Mouse (Mus musculus) liver (tissue): Measurements from ENCODE around the gene Grik3.

Experiments
- DNase-seq: peaks from one replicate; pipeline ENCODE4 v3.0.0-alpha.2; 2020; ENCODE audit warnings: mixed read lengths

Gene Grik3

DNA sequence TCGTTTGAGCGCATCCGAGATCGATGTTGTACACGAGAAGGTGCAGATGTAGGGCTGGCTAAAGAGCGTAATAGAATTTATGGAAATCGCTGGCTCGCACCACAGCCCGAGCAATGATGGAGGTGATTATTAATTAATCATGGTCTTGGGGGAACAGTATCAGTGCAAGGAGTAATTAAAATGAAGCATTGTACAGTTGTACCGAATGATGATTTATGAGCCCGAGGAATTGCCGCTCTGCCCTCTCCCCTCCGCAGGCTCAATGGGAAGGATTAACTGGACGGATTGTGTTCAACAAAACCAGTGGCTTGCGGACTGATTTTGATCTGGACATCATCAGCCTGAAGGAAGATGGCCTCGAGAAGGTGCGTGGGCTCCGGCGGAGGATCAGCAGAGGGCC is 165.5 kb downstream of the Grik3 start:
- no peak for DNase-seq

DNA sequence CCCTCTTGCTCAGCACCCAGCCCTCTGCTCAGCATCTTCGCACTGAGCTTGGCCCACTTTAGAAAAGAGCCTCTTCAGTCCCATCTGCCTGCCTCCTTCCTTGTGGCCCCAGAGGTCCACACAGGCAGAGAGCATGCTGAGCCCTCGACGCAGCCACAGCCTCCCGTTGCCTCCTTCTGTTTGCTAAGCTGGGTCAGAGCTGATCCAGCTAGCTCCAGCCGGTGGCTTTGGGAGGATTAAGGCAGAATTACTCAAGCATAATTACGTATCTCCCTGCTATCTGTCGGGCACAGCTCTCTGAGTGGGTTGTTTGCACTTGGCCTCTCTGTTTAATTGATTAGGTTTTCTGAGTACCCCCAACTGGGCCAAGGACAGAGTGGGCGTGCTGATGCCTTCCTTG is 167.9 kb downstream of the Grik3 start:
- no peak for DNase-seq

DNA sequence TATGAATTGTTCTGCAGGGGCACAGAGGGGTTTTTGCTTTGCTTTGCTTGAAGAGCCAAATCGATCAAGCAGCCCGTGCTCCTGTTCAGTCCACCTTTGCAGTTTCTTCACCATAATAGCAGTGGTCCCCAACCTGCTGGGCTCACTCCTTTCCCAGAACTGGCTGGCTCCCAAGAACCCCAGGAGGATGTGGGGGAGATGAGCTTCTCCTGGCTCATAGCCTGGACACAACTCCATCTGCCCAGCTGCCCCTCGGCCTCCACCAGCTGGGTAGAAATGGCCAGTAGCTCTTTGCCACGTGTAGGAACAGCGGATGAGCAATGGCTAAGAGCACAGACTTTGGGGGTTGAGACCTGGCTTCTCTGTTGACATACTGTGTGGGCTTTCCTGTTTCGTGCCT is 171.5 kb downstream of the Grik3 start:
- no peak for DNase-seq

DNA sequence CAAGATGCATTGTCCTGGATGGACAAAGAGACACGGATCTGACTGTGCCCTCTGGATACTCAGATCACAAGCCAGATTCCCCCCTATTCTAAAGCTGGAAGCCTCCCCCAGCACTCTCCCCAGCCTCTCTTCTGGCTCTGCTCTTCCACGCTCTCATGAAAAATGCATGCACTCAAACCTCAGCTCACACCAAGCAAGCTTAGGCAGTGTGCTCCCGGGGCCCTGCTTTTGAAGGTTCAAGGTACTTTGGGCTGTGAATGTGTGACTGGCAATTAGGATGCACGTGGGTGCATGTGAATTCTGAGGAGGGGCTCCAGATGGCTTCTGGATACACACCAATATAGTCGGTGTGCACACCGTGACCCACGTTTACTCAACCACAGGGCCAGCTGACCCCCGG is 172.8 kb downstream of the Grik3 start:
- no peak for DNase-seq

DNA sequence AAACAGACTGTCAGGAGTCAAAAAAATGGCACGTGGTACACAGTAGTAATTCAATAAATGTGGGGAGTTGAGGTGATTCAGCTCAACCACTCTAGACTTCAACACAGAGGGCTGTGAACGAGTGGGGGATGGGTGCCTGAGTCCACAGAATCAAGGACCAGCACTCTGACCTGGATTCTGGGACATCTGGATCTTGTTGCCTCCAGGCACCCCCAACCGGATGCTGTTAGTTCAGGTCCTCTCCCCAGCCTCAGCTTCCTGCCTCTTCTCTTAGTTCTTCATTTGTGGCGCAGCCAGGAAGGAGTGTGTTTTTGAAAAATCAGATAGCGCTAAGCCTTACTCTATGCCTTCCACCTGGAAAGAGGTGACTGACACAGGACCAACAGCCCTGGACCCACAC is 175.5 kb downstream of the Grik3 start:
- DNase-seq, result no peak

DNA sequence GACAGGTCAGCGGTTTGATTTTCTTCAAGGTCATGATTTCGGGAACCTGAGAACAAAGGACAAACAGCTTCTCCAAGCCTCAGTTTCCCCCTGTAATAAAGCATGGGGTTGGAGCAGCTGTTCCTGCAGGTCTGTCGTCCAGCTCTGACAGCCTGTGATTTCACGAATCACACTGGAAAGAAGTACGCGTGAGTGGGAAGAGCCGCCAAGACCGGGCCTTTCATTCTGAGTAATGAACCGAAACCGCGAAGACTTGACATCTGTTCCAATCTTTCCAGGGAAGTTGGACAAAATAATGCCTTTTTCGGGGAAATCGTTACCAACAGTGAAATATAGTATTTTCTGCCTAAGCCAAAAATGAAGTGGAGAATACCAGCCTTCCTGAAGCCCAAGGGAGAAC is 191.5 kb downstream of the Grik3 start:
- no peak for DNase-seq

DNA sequence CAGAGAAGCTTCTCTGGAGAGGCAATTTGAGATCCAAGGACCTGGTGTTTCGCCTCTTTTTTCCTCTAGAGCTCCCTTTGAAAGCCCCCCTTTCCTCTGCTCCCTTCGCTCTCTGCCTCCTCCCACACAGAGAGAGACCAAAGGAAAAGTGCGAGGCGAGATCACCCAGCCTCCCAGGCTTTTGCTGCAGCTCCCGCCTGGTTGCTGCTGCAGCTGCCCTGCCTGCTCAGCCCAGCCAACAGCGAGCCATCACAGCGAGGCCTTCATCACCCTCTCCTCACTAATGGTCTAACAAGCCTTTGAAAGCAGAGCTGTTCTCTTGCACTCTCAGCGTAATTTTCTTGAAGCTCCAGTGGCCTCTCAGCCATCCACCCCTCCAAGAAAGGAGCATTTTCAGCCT is 196.6 kb downstream of the Grik3 start:
- DNase-seq, result no peak

DNA sequence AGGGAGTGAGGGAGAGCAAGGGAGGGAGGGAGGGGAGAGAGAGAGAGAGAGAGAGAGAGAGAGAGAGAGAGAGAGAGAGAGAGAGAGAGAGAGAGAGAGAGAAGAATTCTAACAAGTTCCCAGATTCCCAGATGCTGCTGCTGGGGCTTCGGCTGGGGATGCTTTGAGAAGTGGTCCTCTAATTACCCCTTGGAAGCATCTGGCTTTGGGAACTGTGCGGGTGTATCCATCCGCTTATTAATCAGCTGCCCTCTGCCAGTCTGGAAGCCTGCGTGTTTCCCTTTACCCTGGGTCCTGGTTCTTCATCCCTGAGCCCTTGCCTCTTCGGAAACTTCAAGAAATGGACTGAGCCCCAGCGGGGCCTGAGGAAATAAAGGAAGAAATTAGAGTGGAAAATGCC is 204.9 kb downstream of the Grik3 start:
- no peak for DNase-seq

DNA sequence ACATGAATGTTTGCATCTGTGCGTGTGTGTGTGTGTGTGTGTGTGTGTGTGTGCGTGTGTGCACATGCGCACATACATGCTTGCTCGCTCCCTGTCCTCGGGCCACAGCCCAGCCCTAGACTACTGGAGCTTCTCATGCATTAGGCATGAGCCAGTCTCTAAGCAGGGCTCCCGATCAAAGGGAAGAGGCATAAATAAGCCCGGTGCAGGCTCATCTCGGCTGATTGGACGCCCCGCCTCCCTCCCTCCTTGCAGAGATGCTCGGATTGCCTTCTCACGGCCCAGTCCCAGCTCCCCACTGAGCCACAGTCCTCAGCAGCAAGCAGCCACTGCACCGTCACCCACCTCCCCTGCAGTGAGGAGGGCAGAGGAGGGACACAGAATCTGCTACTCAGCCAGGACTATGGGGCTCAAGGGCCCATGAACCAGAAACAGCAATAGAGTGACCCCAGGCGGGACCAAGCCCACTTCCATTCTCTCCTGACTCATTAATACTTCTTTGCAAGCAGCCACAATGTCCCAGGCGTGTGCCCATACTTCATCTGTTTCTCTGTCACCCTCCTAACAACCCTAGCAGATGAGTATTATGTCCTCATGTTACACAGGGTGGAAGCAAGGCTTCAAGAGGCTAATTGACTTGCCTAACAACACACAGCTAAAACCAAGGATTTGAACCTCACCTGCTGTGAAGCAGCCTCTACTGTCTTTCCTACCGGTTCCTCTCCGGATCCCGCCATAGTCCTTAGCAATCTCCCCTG is 205.9 kb downstream of the Grik3 start:
- no peak for DNase-seq

DNA sequence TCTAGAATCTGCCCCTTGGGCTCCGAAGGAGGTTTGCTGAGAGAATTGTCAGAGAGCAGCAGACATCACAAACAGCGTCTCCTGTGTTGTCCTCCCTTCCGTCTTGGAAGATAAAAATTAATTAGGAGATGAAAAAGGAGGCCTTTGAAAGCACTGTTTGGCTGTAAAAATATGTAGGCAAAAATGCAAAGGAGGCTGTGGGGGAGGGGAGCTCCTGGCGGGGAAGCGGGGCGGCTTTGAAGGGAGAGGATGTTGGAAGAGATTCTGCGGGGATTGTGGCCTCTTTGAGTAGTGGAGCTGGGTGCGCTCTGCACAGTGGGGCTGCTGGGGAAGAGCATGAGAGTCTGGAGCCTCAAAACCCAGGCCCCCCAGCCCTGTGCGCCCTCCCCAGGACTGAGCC is 207.1 kb downstream of the Grik3 start:
- DNase-seq, result no peak

DNA sequence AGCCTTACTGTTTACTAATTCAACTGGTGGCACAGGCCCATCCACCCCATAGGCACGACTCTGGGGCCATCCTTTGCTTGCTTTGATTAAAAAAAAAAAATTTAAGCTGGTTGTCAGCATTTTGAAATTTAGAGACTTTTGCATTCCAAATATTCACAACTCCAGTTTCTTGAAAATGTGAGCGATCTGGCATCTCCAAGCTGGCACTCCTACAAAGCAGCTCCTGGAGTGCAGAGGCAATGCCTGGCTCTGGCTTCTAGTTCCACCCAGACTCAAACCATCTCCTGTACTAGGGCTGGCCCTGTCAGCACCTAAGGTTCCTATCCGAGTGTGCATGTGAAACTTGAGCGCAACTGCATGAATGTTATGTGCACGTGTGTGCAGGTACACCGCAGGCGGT is 208.6 kb downstream of the Grik3 start:
- no peak for DNase-seq

DNA sequence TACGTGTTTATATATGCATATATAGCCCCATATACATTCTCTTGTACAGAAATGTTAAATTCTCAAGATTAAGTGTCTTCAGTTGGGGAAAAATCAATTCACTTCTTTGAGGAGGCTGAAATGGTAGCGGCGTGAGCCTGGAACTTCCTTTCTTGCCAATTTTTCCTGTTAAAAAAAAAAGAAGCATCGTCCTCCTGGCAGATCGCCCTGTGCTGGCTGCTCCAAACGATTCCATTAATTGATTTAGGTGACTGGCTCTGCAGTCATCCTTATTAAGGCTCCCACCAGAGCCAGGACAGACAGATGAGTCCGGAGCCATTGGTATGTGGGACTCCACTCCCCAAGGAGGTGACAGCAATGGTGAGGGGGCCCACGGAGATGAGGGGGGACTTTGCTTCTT is 209.8 kb downstream of the Grik3 start:
- DNase-seq, result no peak

DNA sequence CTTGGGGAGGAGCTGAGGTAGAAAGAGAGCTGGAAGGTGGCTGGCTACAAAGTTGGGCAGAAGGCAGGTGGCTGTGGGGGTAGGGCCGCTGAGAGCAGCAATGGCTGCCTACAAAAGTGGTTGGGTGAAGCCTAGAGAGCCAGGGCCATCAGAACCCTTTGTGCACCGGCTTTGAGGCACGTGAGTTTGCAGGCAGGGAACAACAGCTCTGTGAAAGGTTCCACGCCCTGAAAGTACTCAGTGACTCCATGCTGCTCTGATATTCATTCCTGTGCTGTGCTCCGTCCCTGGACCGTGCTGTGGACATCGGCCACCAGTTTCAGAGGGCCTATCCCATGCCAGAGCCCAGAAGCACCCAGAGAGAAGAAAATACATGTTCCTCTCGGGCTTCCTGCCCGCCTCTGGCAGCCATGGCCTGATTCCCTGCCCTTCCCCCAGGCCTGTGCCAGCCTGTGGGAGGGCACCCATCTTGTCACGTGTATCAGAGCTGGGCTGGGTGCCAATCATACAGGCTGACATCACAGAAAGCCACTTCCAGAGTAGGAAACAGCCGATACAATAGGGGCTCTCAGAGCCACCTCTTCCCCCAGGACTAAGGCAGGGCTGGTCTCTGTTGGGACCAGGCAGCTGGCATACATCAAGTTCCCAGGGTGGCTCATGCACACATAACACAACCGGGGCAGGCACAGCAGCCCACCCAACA is 212.3 kb downstream of the Grik3 start:
- DNase-seq, result no peak

DNA sequence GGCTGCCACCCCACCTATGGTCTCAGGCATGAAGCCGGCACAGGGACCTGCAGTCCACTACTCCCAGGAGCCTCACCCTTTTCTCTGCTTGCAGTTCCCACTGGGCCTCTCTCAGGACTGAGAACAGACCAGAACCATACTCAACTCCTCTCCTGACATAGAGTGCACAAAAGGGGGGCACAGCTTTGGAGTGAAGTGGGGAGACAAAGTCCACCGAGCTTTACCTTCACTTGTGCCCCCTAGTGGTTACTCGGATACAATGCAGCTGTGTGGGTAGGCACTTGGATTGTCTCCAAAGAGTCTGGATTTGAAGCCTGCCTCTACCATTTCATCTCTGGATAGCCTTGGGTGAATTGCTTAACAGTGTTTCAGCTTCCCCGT is 212.8 kb downstream of the Grik3 start:
- no peak for DNase-seq

DNA sequence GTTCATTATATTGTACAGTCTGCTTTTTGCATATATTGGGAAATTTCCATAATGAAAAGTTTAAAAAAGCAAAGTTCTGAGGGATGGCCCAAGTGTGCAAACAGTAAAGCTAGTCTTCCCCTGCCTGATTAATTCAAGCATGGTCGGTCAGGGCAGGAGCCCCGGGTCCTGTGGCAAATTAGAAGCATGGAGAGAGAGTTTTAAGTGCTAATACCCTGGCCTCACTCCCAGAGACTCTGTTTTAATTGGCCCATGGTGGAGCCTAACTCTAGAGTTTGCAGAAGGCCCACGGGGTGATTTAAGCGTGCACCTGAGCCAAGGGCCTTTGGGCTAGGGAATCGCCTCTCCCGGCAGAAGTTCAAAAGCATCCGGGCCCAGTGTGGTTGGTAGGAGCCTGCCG is 215.2 kb downstream of the Grik3 start:
- DNase-seq, result no peak

DNA sequence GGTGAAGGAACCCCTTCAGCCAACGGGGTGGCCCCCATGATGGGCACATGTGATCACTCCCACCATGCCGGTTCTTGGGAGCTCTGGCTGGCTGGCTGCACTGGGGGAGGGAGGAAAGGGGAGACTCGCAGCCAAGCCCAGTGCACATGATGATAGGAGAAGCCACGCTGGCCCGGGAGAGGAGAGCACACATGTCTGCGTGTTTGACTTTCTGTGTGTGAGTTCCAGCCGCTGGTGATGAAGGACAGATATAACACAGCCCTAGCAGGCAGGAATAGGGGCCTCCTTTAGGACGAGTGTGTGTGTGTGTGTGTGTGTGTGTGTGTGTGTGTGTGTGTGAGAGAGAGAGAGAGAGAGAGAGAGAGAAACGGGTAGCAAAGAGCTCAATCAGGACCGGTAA is 219.2 kb downstream of the Grik3 start:
- DNase-seq, result no peak

DNA sequence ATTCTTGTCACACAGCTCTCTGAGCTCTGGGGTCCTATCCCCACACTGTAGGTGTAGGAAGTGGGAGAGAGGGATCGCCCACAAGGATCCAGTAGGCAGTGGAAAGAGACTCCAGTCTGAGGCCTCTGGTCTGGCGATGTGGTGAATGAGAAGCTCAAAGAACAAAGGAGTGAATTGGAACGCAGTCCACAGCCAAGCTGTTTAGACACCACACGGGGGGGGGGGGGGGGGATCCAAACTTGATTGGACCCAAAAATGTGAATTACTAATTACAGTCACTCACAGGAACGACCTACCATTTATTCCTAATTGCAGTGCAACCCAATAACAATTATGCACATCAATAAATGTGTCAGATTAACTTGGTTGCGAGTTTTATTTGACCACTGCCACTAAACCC is 227.4 kb downstream of the Grik3 start:
- no peak for DNase-seq

DNA sequence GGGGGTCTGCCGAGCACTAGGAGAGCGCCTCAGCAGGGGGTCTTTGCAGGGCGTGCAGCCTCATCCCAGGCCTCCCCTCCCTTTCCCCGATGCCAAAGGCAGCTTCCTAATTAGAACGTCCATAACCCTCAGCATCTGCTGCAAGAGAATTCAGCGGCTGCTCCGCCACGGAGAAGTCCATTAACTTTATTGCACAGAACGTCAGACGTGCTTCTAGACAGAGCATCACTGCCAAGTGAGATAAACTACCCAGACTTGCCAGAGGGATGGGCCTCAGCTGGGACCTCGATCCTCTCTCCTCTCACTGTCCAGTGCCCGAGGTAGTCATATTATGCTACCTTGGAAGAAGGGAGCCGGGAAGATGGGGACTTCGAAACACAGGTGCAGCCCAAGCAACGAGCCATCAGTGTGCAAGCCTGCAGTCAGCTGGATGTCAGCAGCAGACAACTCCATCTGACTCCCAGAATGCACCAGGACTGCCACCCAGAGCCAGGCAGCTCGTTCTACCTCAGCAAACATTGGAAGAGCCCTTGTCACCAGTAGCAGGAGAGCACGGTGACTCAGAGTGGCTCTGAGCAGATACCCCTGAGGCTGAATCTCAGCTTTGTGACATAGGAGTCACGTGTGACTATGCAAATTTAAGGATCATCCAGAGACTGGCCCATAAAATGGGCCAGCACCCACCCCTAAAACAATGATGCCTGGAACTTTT is 228.1 kb downstream of the Grik3 start:
- DNase-seq, result no peak

DNA sequence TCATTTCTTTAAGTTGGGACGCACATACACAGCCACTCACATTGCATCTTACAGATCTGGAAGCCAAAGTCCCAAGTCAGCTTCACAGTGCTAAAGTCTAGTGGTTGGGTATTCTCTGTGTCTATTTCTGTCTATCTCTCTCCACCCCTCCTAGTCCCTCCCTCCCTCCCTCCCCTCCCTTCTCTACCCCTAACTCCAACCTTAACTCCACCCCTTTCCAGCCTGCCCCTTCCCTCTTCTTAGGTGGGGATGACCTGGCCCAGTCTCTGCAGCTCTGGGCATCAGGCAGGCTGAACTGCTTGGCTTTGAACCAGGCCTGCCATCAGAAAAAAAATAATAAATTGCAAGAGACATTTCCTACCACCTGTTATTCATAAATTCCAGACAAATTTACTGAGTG is 235.7 kb downstream of the Grik3 start:
- DNase-seq, result no peak

DNA sequence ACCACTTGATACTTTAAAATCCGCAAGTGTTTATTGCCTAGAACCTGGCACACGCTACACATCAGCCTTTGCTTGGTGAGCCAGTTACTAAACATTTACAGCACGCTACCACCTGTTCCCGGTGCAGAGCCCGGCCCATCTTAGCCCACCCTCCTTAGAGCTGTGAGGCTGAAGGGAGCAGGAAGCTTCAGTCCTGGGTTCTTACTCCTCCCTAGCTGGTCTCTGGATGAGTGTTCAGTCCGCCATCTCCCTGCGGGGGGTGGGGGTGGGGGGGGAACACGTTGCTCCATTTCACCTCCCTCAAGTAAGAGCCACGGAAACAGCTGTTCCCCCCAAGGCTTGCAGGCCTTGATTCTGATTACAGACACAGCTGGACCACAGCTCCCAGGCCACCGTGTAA is 236.5 kb downstream of the Grik3 start:
- no peak for DNase-seq

DNA sequence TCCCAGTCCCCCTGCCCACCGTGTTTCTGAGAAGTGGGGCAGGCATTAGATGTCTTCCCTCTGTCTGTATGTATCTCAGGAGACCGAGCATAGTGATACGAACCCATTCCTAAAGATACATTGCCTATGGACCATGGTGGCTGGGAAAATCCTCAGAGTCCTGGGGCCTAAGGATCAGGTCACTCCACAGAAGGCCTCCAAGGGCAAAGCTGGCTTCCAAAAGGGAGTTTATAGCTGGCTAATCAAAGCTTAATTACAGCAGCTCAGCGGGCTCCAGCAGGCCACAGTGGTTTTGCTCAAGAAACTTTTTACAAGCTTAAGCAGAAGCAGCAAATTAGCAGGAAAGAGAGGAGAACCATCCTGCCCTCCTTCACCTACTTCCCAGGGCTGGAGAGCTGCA is 237.1 kb downstream of the Grik3 start:
- no peak for DNase-seq

DNA sequence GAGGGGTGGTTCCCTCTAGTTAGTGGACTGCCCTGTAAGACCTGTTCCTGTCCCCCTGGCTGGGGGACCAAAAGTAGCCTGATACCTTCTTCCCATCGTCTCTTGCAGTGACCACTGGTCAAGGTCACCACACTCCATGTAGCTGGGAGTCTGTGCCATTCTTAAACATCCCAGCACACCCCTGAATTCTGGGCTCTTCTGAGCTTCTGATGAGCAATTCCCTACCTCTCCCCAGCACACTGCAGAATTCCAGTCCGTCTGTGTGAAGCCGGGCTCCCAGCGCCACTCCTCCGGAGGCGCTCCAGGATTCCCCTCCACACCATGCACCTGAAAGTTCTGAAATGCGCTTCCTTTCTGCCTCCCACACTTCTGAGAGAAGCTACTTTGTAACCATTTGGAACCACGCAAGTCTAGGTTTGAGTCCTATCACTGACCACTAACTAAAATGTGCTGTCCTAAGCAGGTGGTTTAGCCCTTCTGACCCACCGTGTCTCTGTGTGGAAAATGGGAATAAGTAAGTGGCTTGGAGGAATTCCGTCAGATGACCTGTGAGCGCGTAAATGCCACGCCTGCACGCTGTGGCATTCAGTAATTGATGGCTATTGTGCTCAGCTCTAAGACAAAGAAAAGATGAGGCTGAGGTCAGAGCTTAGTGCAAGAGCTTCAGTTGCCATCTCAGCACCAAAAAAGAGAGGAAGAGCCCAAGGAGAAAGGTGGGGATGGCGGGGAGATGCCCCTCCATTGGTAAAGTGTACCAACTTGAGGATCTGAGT is 237.8 kb downstream of the Grik3 start:
- no peak for DNase-seq
